ENCODE assay signal across 8 mouse cellular contexts in the genomic region with DNA sequence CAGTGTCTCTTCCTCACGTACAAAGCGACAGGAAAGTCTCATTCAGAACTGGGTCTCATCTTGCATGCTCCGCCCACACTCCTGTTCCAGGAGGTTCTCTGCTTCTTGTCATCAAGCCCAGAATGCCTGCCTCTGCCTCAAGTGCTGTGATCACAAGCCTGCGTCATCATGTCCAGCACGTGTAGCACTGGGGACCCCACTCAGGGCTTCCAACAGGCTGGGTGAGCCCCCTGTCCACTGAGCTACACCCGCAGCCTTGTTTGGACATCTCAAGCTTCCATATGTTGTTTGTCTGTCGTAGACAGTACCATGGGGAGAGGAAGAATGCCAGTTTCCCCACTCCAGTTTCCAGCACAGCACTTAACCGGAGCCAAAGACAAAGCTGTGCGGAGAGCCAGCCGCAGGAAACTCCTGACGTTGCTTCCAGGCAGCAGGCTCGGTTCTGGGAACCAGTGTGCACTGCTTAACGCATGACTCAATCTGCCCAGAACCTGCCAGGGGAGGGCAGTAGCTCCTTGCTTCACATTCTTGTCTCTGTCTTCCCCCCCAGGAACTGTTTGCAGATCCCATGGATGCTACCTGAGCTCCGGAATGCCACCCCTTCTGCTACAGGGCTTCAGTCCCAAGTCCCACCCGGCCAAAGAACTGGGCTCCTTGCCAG. TPM values are rescaled to one million over a fixed set of nuclear protein-coding genes. Genes with fewer than 3 reads are reported as not detected.
DNase-seq lines count a peak whose midpoint lies in the region; ATAC-seq and TF ChIP-seq lines count a peak whose summit lies in the region.

No protein-coding gene starts in this region.

- no peaks in the 10 kb centered on the region for H3K27me3 ChIP-seq in forebrain, embryonic 11.5 days (ENCODE audit: control insufficient read depth, insufficient read depth, low read length)
- no peaks in the 10 kb centered on the region for H3K27me3 ChIP-seq in heart, embryonic 14.5 days (ENCODE audit: control insufficient read depth, insufficient read depth, low read length)
- H3K27me3 ChIP-seq in liver, embryonic 11.5 days (replicated peaks; ENCODE audit: control insufficient read depth, insufficient read depth, low read length): no peaks in the 10 kb centered on the region
- no peaks in the 10 kb centered on the region for H3K27me3 ChIP-seq in neural tube, embryonic 15.5 days (replicated peaks)

- peak; percentile 29; the same call in 1 of the 2 replicates for TF ChIP-seq CTCF in bone marrow, adult 2 months (IDR thresholded peaks at IDR 0.05; ENCODE audit: control insufficient read depth, insufficient read depth, low read length)

- no peaks in the 10 kb centered on the region for H3K36me3 ChIP-seq in forebrain, embryonic 11.5 days (ENCODE audit: control insufficient read depth, insufficient read depth, low read length)
- H3K36me3 ChIP-seq in heart, embryonic 14.5 days (ENCODE audit: control insufficient read depth, insufficient read depth, low read length): no peaks in the 10 kb centered on the region
- no peaks in the 10 kb centered on the region for H3K36me3 ChIP-seq in liver, embryonic 11.5 days (ENCODE audit: control insufficient read depth, insufficient read depth, low read length)
- H3K36me3 ChIP-seq in neural tube, embryonic 15.5 days: no peaks in the 10 kb centered on the region

- peaks cover 4% of the 10 kb centered on the region for H3K4me1 ChIP-seq in bone marrow, adult 2 months (ENCODE audit: control insufficient read depth, insufficient read depth, low read length)
- peaks cover 6% of the 10 kb centered on the region; the same call in 1 of the 2 replicates for H3K4me1 ChIP-seq in forebrain, embryonic 11.5 days (replicated peaks; ENCODE audit: control insufficient read depth, insufficient read depth, low read length)
- peaks cover 16 to 17% of the 10 kb centered on the region in 2 experiments for H3K4me1 ChIP-seq in heart, embryonic 14.5 days (ENCODE audit: control insufficient read depth in 2 of 2, insufficient read depth in 2 of 2, low read length in 2 of 2)
- H3K4me1 ChIP-seq in liver, embryonic 11.5 days (replicated peaks; ENCODE audit: control insufficient read depth, insufficient read depth, low read length): peaks cover 11% of the 10 kb centered on the region; the same call in 1 of the 2 replicates
- H3K4me1 ChIP-seq in neural tube, embryonic 15.5 days: peaks cover 6% of the 10 kb centered on the region

- H3K9ac ChIP-seq in forebrain, embryonic 11.5 days (ENCODE audit: low read length): no peak overlapping the region
- H3K9ac ChIP-seq in heart, embryonic 14.5 days (ENCODE audit: low read length): peak overlapping the region; percentile 31; the same call in 1 of the 2 replicates
- no peak overlapping the region for H3K9ac ChIP-seq in liver, embryonic 11.5 days (ENCODE audit: low read depth, low read length)
- no peak overlapping the region for H3K9ac ChIP-seq in neural tube, embryonic 15.5 days (replicated peaks)

- 17% methylated on average over 15 of the region's 15 CpGs for WGBS in bone marrow, adult 2 months
- WGBS in forebrain, embryonic 11.5 days: 51% methylated on average over 15 of the region's 15 CpGs
- 14% methylated on average over 15 of the region's 15 CpGs for WGBS in heart, embryonic 14.5 days
- WGBS in liver, embryonic 11.5 days: 24% methylated on average over 15 of the region's 15 CpGs
- WGBS in neural tube, embryonic 15.5 days: 43% methylated on average over 15 of the region's 15 CpGs

- TF ChIP-seq POLR2A in bone marrow, adult 2 months (IDR thresholded peaks at IDR 0.05; ENCODE audit: borderline replicate concordance, control insufficient read depth, low read depth, low read length): no peak

- H3K9me3 ChIP-seq in forebrain, embryonic 11.5 days (ENCODE audit: control insufficient read depth, low read length): no peaks in the 10 kb centered on the region
- no peaks in the 10 kb centered on the region for H3K9me3 ChIP-seq in heart, embryonic 14.5 days (ENCODE audit: control insufficient read depth, low read length)
- no peaks in the 10 kb centered on the region for H3K9me3 ChIP-seq in liver, embryonic 11.5 days (ENCODE audit: control insufficient read depth, low read length)
- H3K9me3 ChIP-seq in neural tube, embryonic 15.5 days (replicated peaks): no peaks in the 10 kb centered on the region

- H3K4me3 ChIP-seq in bone marrow, adult 2 months (replicated peaks; ENCODE audit: control insufficient read depth, low read depth, low read length): no peak overlapping the region
- no peak overlapping the region for H3K4me3 ChIP-seq in forebrain, embryonic 11.5 days (ENCODE audit: low read depth, low read length)
- peak overlapping the region; percentile 5 to 21; a peak in 3 of 4 replicates for H3K4me3 ChIP-seq in heart, embryonic 14.5 days (ENCODE audit: control insufficient read depth in 1 of 2, insufficient read depth in 1 of 2, low read depth in 1 of 2, low read length in 2 of 2)
- no peak overlapping the region for H3K4me3 ChIP-seq in liver, embryonic 11.5 days (ENCODE audit: low read depth, low read length)
- H3K4me3 ChIP-seq in neural tube, embryonic 15.5 days (replicated peaks): no peak overlapping the region

- no peak overlapping the region for H3K4me2 ChIP-seq in forebrain, embryonic 11.5 days (ENCODE audit: low read depth, low read length, severe bottlenecking)
- peak overlapping the region; percentile 60 for H3K4me2 ChIP-seq in heart, embryonic 14.5 days (ENCODE audit: low read length)
- H3K4me2 ChIP-seq in liver, embryonic 11.5 days: peak overlapping the region; percentile 52
- peak overlapping the region; percentile 46 for H3K4me2 ChIP-seq in neural tube, embryonic 15.5 days

- no peak overlapping the region for H3K27ac ChIP-seq in bone marrow, adult 2 months (ENCODE audit: control insufficient read depth, insufficient read depth, low read depth, low read length, poor library complexity)
- H3K27ac ChIP-seq in forebrain, embryonic 11.5 days (ENCODE audit: low read depth, low read length): no peak overlapping the region
- peak overlapping the region; percentile 3 to 60; a peak in 3 of 4 replicates for H3K27ac ChIP-seq in heart, embryonic 14.5 days (replicated peaks in 1 of 2; ENCODE audit: control insufficient read depth in 1 of 2, insufficient read depth in 1 of 2, low read depth in 2 of 2, low read length in 2 of 2)
- H3K27ac ChIP-seq in liver, embryonic 11.5 days (ENCODE audit: low read depth, low read length): no peak overlapping the region
- H3K27ac ChIP-seq in neural tube, embryonic 15.5 days (replicated peaks): no peak overlapping the region

- DNase-seq in CD4-positive, CD25-positive, alpha-beta regulatory T cell, adult 2 months (ENCODE audit: low read depth, low spot score): peak; percentile 64
- DNase-seq in forebrain, embryonic 11.5 days (ENCODE audit: low spot score): peak; percentile 55
- peak; percentile 74 to 76 for DNase-seq in kidney, postnatal 25 days
- DNase-seq in liver, embryonic 11.5 days (ENCODE audit: low spot score): no peak
- DNase-seq in urinary bladder, adult 2 months (ENCODE audit: low spot score): peak; percentile 54

- peak; percentile 33; the same call in 1 of the 2 replicates for ATAC-seq in forebrain, embryonic 11.5 days (replicated peaks; ENCODE audit: low FRiP score)
- ATAC-seq in heart, embryonic 14.5 days (ENCODE audit: insufficient number of reproducible peaks, insufficient read depth, low FRiP score, low read depth): peak; percentile 42; the same call in 1 of the 2 replicates
- ATAC-seq in liver, embryonic 11.5 days (replicated peaks; ENCODE audit: low FRiP score): peak; percentile 34; the same call in 1 of the 2 replicates
- peak; percentile 70; the same call in 1 of the 2 replicates for ATAC-seq in neural tube, embryonic 15.5 days (ENCODE audit: low FRiP score)

RNA-seq across cellular contexts. Expression of gene Nfyb, which starts 31.3 kb away (rescaled TPM):
- 27.1 and 40.3 TPM in 2 replicates for polyA plus RNA-seq in bone marrow, adult 2 months (2011; ENCODE audit: insufficient read depth, insufficient read length, low replicate concordance, missing spikeins)
- polyA plus RNA-seq in forebrain, embryonic 11.5 days (2014; fragmentation: Nextera tagmentation; extraction: Ambion mirVana): 77.3 and 81.6 TPM in 2 replicates
- polyA plus RNA-seq in heart, embryonic 14.5 days (2014; fragmentation: Nextera tagmentation; extraction: Ambion mirVana): 25.5 and 28.2 TPM in 2 replicates
- 47.6 and 50.4 TPM in 2 replicates for polyA plus RNA-seq in liver, embryonic 11.5 days (2014; fragmentation: Nextera tagmentation; extraction: Ambion mirVana)
- polyA plus RNA-seq in neural tube, embryonic 15.5 days (2015; fragmentation: Nextera tagmentation; extraction: Ambion mirVana): 35.9 and 38.5 TPM in 2 replicates
- 23.2 and 24.1 TPM in 2 replicates for polyA plus RNA-seq in urinary bladder, adult 2 months (2012; rRNA removed)

RNA-seq across cellular contexts. Expression of gene Txnrd1, which starts 38.5 kb away (rescaled TPM):
- 13.1 and 20.2 TPM in 2 replicates for polyA plus RNA-seq in bone marrow, adult 2 months (2011; ENCODE audit: insufficient read depth, insufficient read length, low replicate concordance, missing spikeins)
- 214 and 221 TPM in 2 replicates for polyA plus RNA-seq in forebrain, embryonic 11.5 days (2014; fragmentation: Nextera tagmentation; extraction: Ambion mirVana)
- polyA plus RNA-seq in heart, embryonic 14.5 days (2014; fragmentation: Nextera tagmentation; extraction: Ambion mirVana): 71.3 and 74.3 TPM in 2 replicates
- polyA plus RNA-seq in liver, embryonic 11.5 days (2014; fragmentation: Nextera tagmentation; extraction: Ambion mirVana): 129 and 145 TPM in 2 replicates
- polyA plus RNA-seq in neural tube, embryonic 15.5 days (2015; fragmentation: Nextera tagmentation; extraction: Ambion mirVana): 89.1 and 94.5 TPM in 2 replicates
- polyA plus RNA-seq in urinary bladder, adult 2 months (2012; rRNA removed): 53.3 and 59.4 TPM in 2 replicates

Comparison
In these comparisons a context has a peak if more than half of its experiments do, and no peak if none do; other contexts are left out.
1. H3K27ac ChIP-seq: peak in heart, embryonic 14.5 days (2 of 2); none in bone marrow, adult 2 months (single experiment), forebrain, embryonic 11.5 days (single experiment), liver, embryonic 11.5 days (single experiment) and neural tube, embryonic 15.5 days (single experiment).
2. H3K4me3 ChIP-seq: peak in heart, embryonic 14.5 days (2 of 2); none in bone marrow, adult 2 months (single experiment), forebrain, embryonic 11.5 days (single experiment), liver, embryonic 11.5 days (single experiment) and neural tube, embryonic 15.5 days (single experiment).
3. Peak in every context shown above with its lines, with median percentiles within 50 percentile points of each other: ATAC-seq.